Mouse (Mus musculus): ENCODE data around the gene Tmem136.

Tmem136 gene

DNA sequence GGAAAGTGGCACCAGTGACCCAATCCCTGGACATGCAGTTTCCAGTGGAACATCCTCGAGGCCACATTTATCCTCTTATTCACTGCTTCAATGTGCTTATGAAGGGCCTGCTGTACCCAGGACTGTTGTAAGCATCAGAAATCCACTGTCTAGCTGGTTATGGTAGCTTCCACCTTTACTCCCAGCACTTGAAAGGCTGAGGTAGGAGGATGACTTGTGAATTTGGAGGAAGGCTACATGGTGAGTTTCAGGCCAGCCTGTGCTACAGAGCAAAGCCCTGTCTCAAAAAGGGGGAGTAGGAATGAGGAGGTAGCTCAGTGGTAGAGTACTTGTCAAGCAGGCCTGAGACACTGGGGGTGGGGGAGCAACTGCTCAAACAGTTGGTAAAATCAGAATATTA lies 8.3 kb downstream of the Tmem136 start:
- DNase-seq (ENCODE audit: low read depth) = no peak

DNA sequence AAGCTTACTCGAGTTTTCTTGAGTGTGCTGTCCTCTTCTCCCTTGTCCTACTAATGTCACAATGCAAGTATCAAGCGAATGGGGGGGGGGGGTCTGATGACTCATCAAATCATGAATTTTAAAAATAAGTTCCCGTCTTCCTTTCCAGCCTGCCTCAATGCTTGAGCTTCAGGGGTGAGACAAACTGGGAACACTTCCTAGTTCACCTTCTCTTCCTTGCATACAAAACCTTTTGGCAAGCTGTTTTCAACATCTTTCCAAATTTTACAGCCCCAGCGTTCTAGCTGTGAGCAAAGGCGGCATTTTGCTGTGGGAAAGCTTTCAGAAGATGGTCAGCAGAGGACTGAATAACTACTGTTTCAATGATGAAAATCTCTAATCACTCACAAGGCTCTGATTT lies 8.8 kb downstream of the Tmem136 start:
- DNase-seq (ENCODE audit: low read depth) = no peak

DNA sequence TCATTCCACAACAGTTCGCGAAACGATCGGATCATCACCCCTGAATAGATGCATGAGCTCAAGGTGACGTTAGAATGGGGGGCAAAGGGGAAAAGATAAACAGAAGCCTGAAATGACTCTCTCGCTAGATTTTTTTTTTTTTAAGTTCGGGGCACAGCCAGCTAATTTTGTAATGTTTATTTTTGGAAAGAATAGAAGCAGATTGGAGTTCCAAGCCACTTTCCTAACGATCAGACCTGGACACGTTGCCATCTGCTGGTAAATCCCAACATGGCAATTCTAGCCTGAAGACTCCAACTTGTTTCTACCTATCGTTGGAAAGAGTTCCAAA lies 9.2 kb downstream of the Tmem136 start, which contains the start of gene Arhgef12:
Gene Arhgef12, minus strand, starts transcription at position 53 of the 331 bp plus-strand sequence.
- no peak for DNase-seq (ENCODE audit: low read depth)

DNA sequence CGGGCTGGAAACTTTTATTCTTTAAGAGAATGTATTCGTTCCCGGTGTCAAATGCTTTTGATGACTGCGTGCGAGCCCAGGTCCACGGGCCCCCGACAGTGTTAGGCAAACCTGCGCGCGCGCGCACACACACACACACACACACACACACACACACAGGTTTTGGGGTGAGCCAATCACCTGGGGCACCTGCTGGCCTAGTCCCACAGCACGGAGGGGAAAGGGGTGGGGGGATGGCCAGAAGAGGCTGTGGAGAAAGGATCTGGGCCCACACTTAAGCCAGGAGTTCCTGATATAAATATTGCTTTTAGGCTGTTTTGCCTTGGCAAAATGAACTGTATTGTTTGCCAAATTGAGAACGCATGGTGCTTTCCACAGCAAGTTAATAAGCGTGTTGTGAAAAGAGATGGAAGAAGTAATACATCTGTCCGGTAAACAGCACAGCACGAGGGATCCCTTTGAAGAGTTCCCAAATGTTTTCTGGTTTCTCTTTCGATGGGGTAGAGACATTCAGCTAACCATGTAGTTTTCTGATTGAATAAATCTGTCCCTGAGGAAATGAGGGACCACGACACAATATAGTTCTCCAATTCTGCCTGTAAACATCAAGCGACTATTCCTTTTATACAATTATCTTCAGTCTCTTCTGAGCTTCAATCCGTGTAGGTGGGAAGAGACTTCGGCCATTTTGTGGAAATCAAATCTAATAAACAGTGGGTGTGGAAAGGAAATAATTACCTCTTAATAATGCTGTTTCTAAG lies 9.8 kb downstream of the Tmem136 start:
- no peak for DNase-seq (ENCODE audit: low read depth)

DNA sequence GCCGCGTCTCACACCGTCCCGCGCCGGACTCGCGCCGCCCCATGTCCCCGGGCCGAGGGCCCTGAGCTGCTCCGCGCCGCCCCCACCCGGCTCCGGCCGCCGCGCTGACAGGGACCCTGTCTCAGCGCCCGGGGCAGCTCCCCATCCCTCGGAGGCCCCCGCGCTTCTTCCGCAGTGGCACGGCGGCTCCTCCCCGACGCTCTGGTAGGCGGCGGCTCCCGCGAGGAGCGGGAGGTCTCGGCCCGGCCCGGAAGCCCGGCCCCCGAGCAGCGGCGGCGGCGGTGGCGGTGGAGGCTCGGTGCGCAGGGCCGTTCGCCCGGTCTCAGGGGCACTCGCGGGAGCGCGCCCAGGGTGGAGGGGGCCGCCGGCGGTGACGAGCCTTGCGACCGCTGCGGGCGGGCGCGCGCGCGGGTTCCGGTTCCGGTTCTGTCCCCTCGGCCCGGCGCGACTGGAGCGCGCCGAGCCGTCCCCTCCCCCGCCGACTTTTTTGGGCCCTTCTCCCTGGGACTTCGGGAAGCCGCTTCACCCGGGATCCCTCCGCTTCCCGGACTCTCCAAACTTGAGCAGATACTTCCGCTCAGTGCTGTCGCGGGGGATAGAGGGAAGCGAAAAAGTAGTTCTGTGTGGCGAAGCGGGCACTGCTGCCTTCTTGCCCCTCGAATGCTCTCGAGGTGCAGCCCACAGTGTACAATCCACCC lies 10.6 kb downstream of the Tmem136 start:
- DNase-seq (ENCODE audit: low read depth) = peak; percentile 23

DNA sequence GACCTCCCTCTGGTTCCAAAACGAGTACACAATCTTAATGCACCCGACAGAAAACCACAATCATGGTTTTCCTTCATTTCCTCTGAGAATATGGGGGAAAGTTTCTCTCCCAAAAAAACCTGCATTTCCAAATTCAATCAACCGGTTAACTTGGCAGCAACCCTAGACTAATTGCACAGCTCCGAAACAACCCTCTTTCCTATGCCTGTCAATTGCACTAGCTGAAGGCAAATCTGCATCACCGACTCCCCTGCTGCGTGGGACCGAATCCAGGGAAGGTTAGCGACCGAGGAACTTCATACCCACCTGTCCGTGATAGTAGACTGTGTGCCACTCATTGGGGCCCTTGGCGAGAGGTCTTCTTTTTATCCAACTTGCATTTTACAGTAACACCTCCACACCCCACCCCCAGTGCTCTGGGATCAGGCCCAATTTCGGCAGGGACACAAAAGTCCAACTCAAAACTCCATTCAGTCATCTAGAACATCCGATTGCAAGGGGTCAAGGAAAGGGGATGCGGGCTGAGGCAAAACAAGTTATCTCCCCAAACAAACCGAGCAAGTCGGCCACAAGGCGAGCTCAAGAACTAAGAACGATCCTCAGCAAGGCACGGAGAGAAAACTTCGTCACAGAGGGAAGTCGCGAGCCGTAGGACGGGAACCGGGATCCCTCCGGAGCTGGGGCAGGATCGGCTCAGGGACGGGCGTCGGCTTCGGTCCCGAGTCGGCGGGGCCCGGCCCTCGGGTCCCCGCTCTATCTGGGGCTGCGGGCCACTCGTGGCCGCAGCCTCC lies 11.3 kb downstream of the Tmem136 start:
- no peak for DNase-seq (ENCODE audit: low read depth)

DNA sequence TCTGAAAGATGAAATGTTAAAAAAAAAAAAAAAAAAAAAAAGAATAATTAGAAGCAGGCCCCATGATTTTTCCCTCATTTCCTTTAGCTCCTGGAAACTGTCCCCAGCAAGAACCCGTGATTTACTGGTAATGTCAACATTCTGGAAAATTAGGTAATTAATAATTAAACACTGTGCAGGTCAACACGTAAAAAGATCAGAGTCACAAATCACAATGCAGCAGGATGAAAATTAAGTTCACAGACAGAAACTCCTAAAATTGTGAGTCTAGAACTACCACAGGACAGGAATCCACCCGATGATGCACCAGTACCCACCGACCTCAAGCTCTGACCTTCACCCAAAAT lies 11.9 kb downstream of the Tmem136 start:
- no peak for DNase-seq (ENCODE audit: low read depth)

DNA sequence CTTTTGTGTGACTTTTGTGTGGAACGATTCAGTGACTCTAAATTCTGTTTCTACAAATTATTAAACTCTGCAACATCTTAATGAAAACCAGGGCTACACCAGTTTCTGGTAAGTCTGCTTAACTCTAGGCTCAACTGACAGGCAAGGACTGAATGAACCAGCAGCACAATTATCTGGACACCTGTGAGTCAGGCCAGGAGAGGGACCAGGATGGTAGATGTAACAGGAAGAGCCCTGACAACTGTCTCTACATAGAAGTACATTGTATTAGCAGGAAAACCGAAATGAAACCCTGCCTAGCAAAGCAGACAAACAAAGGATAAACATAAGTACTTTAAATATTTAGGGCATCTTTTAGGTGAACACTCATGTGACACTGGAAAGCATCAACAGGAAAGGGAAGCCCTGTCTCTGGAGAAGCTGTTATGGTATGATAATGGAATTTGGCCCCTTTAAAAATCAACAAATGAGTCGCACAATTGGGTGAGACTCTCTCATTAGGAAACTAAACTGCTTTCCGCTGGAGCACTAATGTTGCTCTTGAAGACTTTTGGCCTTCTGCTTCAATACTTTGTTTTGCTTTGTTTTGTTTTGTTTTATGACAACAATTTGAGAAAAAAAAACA lies 12.6 kb downstream of the Tmem136 start:
- DNase-seq (ENCODE audit: low read depth) = no peak

DNA sequence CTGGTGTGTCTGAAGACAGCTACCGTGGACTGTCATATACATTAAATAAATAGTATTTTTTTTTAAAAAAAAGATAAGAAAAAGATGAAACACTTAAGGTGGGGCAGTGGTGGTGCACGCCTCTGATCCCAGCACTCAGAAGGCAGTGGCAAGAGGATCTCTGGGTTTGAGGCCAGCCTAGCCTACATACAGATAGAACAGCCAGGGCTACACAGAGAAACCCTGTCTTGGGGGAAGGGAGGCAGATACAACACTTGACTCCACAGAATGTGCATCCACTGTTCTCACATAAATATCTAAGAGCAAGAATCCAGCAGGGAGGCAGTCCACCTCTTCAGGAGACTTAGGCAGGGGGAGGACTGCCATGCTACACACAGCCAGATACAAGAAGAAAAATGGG lies 13.4 kb downstream of the Tmem136 start:
- no peak for DNase-seq (ENCODE audit: low read depth)

DNA sequence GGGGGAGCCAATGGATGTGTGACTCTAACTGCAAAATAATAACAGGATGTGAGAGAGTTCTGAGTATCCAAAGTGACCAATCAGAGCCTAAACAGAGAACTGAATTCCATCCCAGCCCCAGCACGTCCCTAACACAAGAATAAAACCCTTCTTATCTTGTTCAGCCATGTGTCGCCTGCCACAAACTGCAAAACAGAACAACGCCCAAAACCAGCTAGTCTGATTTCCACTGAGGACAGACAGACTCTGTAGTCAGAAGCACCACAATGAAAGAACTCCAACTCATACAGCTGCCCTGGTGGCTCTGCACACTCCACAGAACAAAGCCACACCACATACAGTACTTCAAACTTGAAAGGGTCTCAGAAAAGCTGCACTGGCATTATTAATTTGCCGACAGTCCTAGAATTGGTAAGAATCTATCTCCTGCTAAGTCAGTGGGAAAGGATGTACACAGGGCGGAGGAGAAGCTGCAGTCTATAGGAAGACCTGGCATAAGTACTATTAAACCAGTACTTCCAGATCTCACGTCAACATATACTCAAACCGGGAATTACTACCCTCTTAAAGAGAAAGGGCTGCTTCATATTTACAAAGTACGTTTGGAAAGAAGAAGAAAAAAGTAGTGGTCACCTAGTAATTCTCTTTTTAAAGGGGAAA lies 14.3 kb downstream of the Tmem136 start:
- peak; percentile 35 for DNase-seq (ENCODE audit: low read depth)

DNA sequence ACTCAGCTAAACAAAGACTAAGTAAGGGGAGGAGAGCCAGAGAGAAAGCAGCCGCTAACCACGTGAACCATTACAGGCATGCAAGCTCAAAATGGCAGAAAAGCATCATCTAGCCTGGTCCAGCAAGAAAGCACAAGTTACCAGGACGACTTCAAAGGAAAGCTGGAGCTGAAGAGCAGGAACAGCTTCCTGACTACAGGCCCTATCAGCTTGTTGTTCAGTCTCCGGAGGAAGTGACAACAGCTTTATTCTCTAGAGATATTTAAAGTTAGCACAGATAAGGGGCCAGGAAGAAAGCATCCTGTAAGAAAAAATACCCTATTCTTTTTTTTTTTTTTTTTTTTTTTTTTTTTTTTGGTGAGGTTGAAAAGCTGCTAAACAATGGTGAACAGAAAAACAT lies 17.4 kb downstream of the Tmem136 start:
- no peak for DNase-seq (ENCODE audit: low read depth)

DNA sequence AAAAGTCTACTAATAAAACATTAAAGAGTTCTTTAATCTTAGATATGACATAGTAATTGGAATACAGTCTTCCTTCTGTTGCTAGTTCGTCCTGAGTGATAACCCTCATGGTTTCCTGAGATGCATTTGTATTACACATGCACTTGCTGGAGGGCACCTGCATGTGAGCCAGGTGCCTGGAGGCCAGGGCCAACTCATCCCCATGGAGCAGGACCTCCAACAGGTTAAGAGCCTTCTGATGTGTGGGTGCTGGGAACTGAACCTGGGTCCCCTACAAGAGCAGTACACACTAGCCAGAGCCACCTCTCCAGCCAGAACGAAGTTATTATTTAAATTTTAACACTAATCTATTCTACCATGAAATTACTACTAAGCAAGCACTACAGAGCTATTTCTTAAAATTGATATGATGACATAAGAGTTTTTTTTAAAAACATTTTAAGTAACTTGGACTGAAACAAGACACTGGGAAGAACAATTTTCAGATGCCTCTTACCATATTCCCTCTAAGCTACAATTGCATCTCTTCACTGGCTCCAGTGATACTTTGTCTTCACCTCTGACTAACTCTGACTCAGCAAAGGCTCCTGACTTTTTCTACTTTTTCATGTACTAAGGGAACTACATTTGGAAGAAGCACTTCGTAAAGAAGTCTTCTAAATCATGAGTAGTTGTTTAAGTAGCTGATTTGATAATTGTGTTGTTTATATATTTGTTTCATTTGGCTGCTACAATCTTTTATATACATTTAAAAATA lies 18.4 kb downstream of the Tmem136 start:
- DNase-seq (ENCODE audit: low read depth) = no peak

DNA sequence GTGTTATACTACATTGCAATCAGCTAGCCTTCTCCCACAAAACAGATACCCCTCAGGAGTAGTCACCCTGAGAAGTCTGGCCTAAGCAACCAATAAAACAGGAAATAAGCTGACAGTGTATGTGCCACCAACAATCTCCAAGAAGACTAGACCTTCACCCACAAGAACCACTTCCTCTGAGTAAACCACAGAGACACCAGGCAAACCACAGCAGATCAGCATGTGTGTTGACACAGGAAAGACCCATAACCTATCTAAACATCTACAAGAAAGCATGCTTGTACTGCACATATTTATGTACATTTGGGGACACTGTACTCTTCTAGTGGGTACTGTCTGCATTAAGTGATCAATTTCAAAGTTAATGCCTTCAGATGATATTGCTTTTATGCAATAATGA lies 20.0 kb downstream of the Tmem136 start:
- DNase-seq (ENCODE audit: low read depth) = no peak

DNA sequence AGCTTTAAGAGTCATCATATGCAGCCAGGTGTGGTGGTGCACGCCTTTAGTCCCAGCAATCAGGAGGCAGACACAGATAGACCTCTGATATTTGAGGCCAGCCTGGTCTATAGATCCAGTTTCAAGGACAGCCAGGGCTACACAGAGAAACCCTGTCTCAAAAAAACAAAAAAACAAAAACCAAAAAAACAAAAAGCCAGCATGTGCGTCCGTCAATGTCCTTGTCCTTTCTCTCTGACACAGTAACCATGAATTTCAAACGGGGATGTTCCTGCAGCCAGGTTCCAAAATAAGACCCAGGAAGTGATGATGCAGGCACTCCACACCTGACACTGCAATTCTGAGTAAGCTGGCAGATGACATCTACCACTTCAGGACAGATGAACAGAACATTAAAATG lies 21.5 kb downstream of the Tmem136 start:
- no peak for DNase-seq (ENCODE audit: low read depth)

DNA sequence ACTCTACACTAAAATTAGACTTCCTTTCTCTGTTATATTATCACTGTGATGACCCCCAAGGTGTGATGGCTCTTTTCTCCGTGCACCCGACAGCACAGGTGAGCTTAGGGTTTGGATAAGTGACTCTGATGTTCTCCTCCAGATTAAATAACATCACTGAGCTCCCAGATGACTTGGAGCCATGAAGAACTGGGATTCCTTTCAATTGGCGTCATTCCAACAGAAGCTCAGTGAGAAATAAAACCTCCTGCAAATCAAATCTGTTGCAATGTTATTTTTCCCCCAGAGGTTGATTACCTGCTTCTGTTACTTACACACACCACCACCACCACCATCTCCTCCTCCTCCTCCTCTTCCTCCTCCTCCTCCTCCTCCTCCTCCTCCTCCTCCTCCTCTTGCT lies 22.6 kb downstream of the Tmem136 start:
- DNase-seq (ENCODE audit: low read depth) = no peak

DNA sequence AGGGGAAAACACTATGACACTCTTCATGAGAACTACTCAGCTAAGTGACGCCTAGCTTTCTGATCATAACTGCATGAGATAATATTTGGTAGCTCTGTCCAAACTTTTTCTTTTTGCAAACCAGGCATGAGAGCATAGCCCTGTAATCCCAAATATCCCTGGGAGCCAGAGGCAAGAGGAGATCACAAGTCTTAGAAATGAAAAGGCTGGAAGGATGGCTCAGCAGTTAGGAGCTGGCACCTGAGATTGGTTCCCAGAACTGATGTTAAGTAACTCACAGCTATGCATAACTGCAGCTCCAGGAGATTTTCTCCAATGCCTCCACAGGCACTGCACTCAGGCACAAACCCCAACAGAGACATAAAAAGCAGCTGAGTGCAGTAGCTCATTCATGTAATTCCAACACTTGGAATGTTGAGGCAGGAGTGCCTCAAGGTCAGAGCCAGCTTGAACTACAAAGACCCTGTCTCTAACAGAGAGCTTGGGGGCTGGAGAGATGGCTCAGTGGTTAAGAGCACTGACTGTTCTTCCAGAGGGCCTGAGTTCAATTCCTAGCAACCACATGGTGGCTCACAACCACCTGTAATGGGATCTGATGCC lies 30.6 kb downstream of the Tmem136 start:
- DNase-seq (ENCODE audit: low read depth) = no peak

DNA sequence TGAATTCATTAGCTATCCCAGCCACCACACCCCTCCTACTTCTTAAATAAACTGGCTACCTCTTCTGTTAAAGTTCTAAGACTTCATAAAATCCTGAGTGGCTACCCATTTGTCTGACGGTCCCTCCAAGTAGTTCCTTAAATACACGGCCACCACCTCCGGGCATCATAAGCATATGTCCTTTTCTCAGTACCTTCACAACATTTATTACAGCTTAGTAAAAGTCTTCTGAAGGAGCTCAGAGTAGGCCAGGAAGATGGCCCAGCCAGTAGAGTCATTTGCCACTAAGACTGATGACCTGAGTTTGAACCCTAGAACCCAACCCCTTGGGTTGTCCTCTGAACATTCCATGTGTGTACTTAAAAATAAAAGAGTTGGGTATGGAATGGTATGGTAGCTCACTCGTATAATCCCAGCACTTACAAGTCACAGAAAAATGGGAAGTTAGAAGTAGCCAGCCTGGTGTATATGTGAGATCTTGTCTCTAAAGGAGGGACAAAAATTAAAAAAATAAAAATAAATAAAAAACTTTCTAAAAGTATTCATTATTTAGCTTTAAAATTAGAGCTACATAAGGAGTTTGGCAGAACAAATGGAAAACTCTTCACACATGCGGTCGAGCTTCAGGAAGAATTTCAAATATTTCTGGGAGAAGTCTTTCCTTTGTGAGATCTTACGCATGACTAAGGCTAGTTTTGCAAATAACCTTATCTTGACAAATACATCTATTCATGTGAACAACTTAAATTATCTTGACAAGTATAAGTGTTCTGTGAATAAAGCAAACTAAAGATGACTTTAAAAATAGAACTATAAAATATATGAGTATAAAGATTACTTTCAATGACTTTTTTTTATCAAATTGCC lies 31.6 kb downstream of the Tmem136 start:
- no peak for DNase-seq (ENCODE audit: low read depth)

DNA sequence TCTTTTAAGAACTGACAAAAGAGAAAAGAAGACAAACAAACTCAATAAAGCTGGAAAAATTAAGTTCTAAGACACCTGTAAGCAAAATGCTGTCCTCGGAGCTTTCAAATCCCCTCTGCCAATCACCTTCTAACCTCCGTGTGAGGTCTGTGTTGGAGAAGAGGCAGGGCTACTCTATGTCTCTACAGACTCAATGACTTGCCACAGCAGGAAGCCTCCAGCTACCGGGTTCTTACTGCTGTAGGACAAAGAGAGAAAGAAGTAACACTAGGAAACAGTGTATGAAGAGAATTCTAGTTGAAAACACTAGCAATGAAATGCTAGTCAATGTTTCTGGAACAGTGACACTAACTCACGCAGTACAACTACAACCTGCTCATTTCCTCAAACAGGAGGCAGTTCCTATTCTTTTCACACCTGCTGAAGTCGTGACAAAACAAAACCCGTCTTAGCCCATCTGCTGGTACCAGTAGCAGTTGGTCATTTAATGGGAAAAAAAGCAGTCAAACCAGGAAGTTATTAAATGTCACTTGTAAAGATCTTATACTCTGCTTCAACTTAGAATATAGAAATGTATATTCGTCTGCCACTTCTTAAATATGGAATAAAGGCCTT lies 32.8 kb downstream of the Tmem136 start:
- DNase-seq (ENCODE audit: low read depth) = no peak

DNA sequence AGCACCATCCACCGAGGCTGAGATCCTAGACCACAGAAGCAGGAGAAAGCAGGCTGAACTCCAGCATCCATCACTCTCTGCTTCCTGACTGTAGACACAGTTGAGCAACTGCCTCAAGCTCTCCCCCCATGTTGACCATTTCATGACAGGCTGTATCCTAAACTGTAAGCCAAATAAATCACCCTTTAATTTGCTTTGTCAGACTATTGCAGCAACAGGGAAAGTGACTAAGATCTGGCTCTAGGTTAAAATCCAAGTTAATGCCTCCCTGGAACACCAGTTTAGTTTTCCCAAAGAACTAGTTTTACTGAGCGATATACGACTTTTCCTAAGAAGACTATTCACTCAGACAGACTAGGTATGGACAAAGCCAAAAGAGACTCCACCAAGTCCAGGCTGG lies 37.7 kb downstream of the Tmem136 start:
- DNase-seq (ENCODE audit: low read depth) = no peak

DNA sequence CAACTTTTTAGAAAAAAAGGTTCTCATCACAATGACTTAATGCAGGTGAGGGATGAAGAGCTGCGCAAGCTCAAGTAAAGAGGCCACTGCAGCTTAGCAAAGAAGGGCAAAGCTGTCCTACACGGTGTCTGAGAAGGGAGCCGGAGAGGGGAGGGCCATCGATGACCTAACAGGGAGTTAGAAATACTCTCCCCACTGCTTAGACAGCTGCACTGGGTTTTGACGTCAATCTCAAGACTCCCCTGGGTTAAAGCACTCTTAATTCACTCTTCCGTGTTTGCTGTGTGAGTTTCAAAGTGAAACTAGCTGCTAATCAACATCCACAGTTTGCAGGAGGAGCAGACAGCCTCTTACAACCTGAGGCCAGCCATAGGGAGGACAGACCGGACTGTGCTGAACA lies 40.2 kb downstream of the Tmem136 start:
- no peak for DNase-seq (ENCODE audit: low read depth)

All from c-Kit-positive CD71-negative TER-119-negative erythroid progenitor cells, embryonic 14.5 days (primary cell).